Mouse (Mus musculus): ENCODE measurements around the gene Ralgps1. TPM values are rescaled to one million over a fixed set of nuclear protein-coding genes. Genes with fewer than 3 reads are reported as not detected.
A peak's percentile ranks its signal among the peaks of the same experiment; 100 is the strongest.

Ralgps1 gene
- polyA plus RNA-seq, 1 experiment, result 0.47 TPM

DNA sequence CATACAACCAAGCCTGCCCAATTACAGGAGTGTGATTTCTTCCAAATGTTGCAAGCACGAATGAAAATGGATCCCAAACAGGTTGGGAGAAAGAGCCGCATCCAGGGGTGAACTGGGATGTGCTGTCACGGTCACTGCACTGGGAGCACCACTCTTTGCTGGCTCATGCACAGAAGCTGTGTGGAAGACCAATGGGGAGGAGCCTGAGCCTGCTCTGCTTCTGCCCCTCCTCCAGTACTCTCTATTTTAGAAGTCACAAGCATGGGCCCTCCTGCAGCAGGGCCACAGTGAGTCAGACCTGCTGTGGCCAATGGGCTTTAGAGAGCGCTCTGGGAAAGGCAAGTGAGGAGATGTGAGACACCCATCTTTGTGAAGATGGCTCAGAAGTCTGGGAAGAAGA is 25.3 kb downstream of the Ralgps1 start:
- Histone ChIP-seq H3K79me2 (ENCODE audit: control insufficient read depth, insufficient read depth) (no peaks in the 10 kb centered on the region), H3ac (ENCODE audit: control insufficient read depth, insufficient read length, low read depth) (no peak overlapping the region), H3K4me3 (ENCODE audit: insufficient read depth, poor library complexity, severe bottlenecking) (no peak overlapping the region), H3K79me3 (ENCODE audit: low read depth) (no peaks in the 10 kb centered on the region), H3K27me3 (ENCODE audit: control insufficient read depth, insufficient read depth, insufficient read length) (no peaks in the 10 kb centered on the region), H3K36me3 (ENCODE audit: control insufficient read depth, insufficient read depth) (no peaks in the 10 kb centered on the region)
- TF ChIP-seq MYOG (IDR thresholded peaks at IDR 0.05; ENCODE audit: control insufficient read depth, extremely low read depth, insufficient read length) (no peak), CTCF (IDR thresholded peaks at IDR 0.05; ENCODE audit: control insufficient read depth, insufficient read depth, insufficient read length) (no peak), FOSL1 (IDR thresholded peaks at IDR 0.05; ENCODE audit: insufficient read depth, low read length, poor library complexity, severe bottlenecking) (no peak), CEBPB (IDR thresholded peaks at IDR 0.05; ENCODE audit: low read depth) (no peak), USF1 (IDR thresholded peaks at IDR 0.05; ENCODE audit: low read depth) (no peak)

DNA sequence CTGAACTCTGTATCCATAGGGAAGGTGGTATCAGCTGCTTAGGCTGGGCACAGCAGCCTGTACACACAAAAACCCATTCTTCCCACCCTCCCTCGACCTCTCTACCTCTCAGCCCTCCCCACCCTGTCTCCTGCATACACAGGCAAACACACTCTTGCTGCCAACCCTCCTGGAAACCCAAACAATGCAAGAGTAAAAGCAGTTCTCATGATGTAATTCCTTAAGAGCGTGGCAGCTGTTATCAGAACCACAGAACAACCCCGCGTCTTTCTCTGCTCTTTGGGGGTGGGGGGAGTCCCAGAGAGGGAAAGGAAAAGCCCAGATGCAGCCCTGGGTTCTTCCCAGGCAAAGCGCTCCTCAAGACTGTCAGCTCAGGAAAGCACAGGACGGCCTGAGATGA is 25.8 kb downstream of the Ralgps1 start:
- Histone ChIP-seq H3K27me3 (ENCODE audit: control insufficient read depth, insufficient read depth, insufficient read length) (no peaks in the 10 kb centered on the region), H3K4me3 (ENCODE audit: insufficient read depth, poor library complexity, severe bottlenecking) (no peak overlapping the region), H3K79me3 (ENCODE audit: low read depth) (no peaks in the 10 kb centered on the region), H3K36me3 (ENCODE audit: control insufficient read depth, insufficient read depth) (no peaks in the 10 kb centered on the region), H3K79me2 (ENCODE audit: control insufficient read depth, insufficient read depth) (no peaks in the 10 kb centered on the region), H3ac (ENCODE audit: control insufficient read depth, insufficient read length, low read depth) (no peak overlapping the region)
- TF ChIP-seq MYOD1 (IDR thresholded peaks at IDR 0.05; ENCODE audit: control insufficient read depth, insufficient read length, low read depth) (peak; percentile 72), CEBPB (IDR thresholded peaks at IDR 0.05; ENCODE audit: low read depth) (no peak)

GRCm38 (mm10) chr2:33343413-33343812 is 27.9 kb downstream of the Ralgps1 start:
- TF ChIP-seq MYOG (IDR thresholded peaks at IDR 0.05; ENCODE audit: control insufficient read depth, extremely low read depth, insufficient read length), result no peak
- TF ChIP-seq CTCF (IDR thresholded peaks at IDR 0.05; ENCODE audit: control insufficient read depth, insufficient read depth, insufficient read length), result no peak
- no peak for TF ChIP-seq CEBPB (IDR thresholded peaks at IDR 0.05; ENCODE audit: low read depth)
- no peak for TF ChIP-seq MAX (IDR thresholded peaks at IDR 0.05)
- peak; percentile 56 for TF ChIP-seq MYOD1 (IDR thresholded peaks at IDR 0.05; ENCODE audit: control insufficient read depth, insufficient read length, low read depth)
- TF ChIP-seq USF1 (IDR thresholded peaks at IDR 0.05; ENCODE audit: low read depth), result no peak
- no peaks in the 10 kb centered on the region for H3K36me3 ChIP-seq (ENCODE audit: control insufficient read depth, insufficient read depth)
- no peaks in the 10 kb centered on the region for H3K27me3 ChIP-seq (ENCODE audit: control insufficient read depth, insufficient read depth, insufficient read length)
- no peaks in the 10 kb centered on the region for H3K79me3 ChIP-seq (ENCODE audit: low read depth)
- no peaks in the 10 kb centered on the region for H3K79me2 ChIP-seq (ENCODE audit: control insufficient read depth, insufficient read depth)
- no peak overlapping the region for H3K4me3 ChIP-seq (ENCODE audit: insufficient read depth, poor library complexity, severe bottlenecking)
- H3ac ChIP-seq (ENCODE audit: control insufficient read depth, insufficient read length, low read depth), result no peak overlapping the region

- TF ChIP-seq MYOD1 (IDR thresholded peaks at IDR 0.05; ENCODE audit: control insufficient read depth, insufficient read length, low read depth) (peak; percentile 57), MAX (IDR thresholded peaks at IDR 0.05) (peak; percentile 66), CTCF (IDR thresholded peaks at IDR 0.05; ENCODE audit: control insufficient read depth, insufficient read depth, insufficient read length) (no peak), USF1 (IDR thresholded peaks at IDR 0.05; ENCODE audit: low read depth) (no peak), CEBPB (IDR thresholded peaks at IDR 0.05; ENCODE audit: low read depth) (no peak), FOSL1 (IDR thresholded peaks at IDR 0.05; ENCODE audit: insufficient read depth, low read length, poor library complexity, severe bottlenecking) (no peak), MYOG (IDR thresholded peaks at IDR 0.05; ENCODE audit: control insufficient read depth, extremely low read depth, insufficient read length) (no peak)
- no peaks in the 10 kb centered on the region for H3K27me3 ChIP-seq (ENCODE audit: control insufficient read depth, insufficient read depth, insufficient read length)
- no peaks in the 10 kb centered on the region for H3K36me3 ChIP-seq (ENCODE audit: control insufficient read depth, insufficient read depth)
- H3ac ChIP-seq (ENCODE audit: control insufficient read depth, insufficient read length, low read depth), result no peak overlapping the region
- H3K79me3 ChIP-seq (ENCODE audit: low read depth), result no peaks in the 10 kb centered on the region
- H3K79me2 ChIP-seq (ENCODE audit: control insufficient read depth, insufficient read depth), result no peaks in the 10 kb centered on the region
- H3K4me3 ChIP-seq (ENCODE audit: insufficient read depth, poor library complexity, severe bottlenecking), result no peak overlapping the region
Measured at GRCm38 (mm10) chr2:33342148-33342547, 29.1 kb downstream of the Ralgps1 start.

DNA sequence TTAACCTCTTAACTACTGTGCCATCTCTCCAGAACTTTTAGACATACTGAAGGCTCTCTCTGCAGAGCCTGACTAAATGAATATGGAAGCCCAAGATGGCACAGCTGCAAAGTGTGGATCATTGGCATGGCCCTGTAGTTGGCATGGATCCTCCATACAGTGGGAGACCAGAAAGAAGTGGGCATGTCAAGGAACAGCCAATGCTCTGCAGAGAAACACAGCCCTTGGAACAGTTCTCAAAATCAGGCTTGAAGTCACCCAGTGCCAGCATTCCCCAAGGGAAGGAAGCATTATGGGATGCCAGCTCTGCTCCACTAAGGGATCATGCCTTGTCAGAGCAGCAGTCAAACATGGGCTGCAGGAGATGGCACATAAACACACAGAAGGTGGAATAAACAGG is 35.5 kb downstream of the Ralgps1 start:
- H3K4me3 ChIP-seq (ENCODE audit: insufficient read depth, poor library complexity, severe bottlenecking), result no peak overlapping the region
- H3ac ChIP-seq (ENCODE audit: control insufficient read depth, insufficient read length, low read depth), result no peak overlapping the region
- no peaks in the 10 kb centered on the region for H3K79me2 ChIP-seq (ENCODE audit: control insufficient read depth, insufficient read depth)
- H3K27me3 ChIP-seq (ENCODE audit: control insufficient read depth, insufficient read depth, insufficient read length), result no peaks in the 10 kb centered on the region
- H3K36me3 ChIP-seq (ENCODE audit: control insufficient read depth, insufficient read depth), result no peaks in the 10 kb centered on the region
- no peaks in the 10 kb centered on the region for H3K79me3 ChIP-seq (ENCODE audit: low read depth)
- TF ChIP-seq MAX (IDR thresholded peaks at IDR 0.05) (no peak), FOSL1 (IDR thresholded peaks at IDR 0.05; ENCODE audit: insufficient read depth, low read length, poor library complexity, severe bottlenecking) (no peak), CTCF (IDR thresholded peaks at IDR 0.05; ENCODE audit: control insufficient read depth, insufficient read depth, insufficient read length) (no peak), USF1 (IDR thresholded peaks at IDR 0.05; ENCODE audit: low read depth) (no peak), MYOG (IDR thresholded peaks at IDR 0.05; ENCODE audit: control insufficient read depth, extremely low read depth, insufficient read length) (no peak), CEBPB (IDR thresholded peaks at IDR 0.05; ENCODE audit: low read depth) (no peak), MYOD1 (IDR thresholded peaks at IDR 0.05; ENCODE audit: control insufficient read depth, insufficient read length, low read depth) (no peak)

- TF ChIP-seq MYOG (IDR thresholded peaks at IDR 0.05; ENCODE audit: control insufficient read depth, extremely low read depth, insufficient read length) (no peak), MYOD1 (IDR thresholded peaks at IDR 0.05; ENCODE audit: control insufficient read depth, insufficient read length, low read depth) (no peak), MAX (IDR thresholded peaks at IDR 0.05) (no peak), CEBPB (IDR thresholded peaks at IDR 0.05; ENCODE audit: low read depth) (no peak), USF1 (IDR thresholded peaks at IDR 0.05; ENCODE audit: low read depth) (no peak), FOSL1 (IDR thresholded peaks at IDR 0.05; ENCODE audit: insufficient read depth, low read length, poor library complexity, severe bottlenecking) (no peak), CTCF (IDR thresholded peaks at IDR 0.05; ENCODE audit: control insufficient read depth, insufficient read depth, insufficient read length) (no peak)
- no peaks in the 10 kb centered on the region for H3K79me2 ChIP-seq (ENCODE audit: control insufficient read depth, insufficient read depth)
- no peak overlapping the region for H3ac ChIP-seq (ENCODE audit: control insufficient read depth, insufficient read length, low read depth)
- H3K36me3 ChIP-seq (ENCODE audit: control insufficient read depth, insufficient read depth), result no peaks in the 10 kb centered on the region
- no peaks in the 10 kb centered on the region for H3K79me3 ChIP-seq (ENCODE audit: low read depth)
- H3K27me3 ChIP-seq (ENCODE audit: control insufficient read depth, insufficient read depth, insufficient read length), result no peaks in the 10 kb centered on the region
- H3K4me3 ChIP-seq (ENCODE audit: insufficient read depth, poor library complexity, severe bottlenecking), result no peak overlapping the region
Measured at GRCm38 (mm10) chr2:33329622-33330021, 41.7 kb downstream of the Ralgps1 start.
